Mouse (Mus musculus) left cerebral cortex, postnatal 10 days (tissue): ENCODE results near the gene Becn1. TPM values are rescaled to one million over a fixed set of nuclear protein-coding genes. Genes with fewer than 3 reads are reported as not detected.
A peak's percentile ranks its signal among the peaks of the same experiment; 100 is the strongest.

ENCODE experiments used
- DNase-seq, 2 experiments: peaks; one replicate each; pipeline ENCODE4 v3.0.0; 2021 to 2022; ENCODE audit warnings: low spot score in 2 of 2, mixed read lengths in 1 of 2; ENCODE audit errors: extremely low spot score in 1 of 2
- intact Hi-C: fragments of 180-260 bp; cut with DNase I; formaldehyde crosslinking; loops from one replicate; pipeline ENCODE4 v1.15.1; 2025
- total RNA-seq, 2 experiments: library from RNA; stranded (reverse); gene quantifications; 2 replicates each; pipeline ENCODE4 v1.2.3; 2021

The Becn1 gene
- total RNA-seq, 2 experiments from 2014 or later, result 174 to 188 TPM

DNA sequence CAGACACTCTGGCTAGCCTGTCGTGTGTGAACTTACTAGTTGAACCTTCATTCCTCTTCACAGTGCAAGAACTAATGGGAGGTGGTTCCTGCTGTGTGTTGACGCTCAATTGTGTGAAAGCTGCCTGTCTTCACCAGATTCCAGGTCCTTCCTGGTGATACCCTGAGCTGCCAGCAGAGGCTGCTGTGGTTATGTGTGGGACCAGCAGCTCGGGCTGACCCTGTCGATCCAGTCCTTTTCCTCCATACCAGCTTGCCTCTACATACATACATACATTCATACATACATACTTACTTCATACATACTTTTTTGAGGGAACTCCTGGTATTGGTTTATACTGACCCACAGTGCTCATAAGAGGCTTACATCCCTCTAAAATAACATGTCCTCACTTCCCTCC is 21.5 kb upstream of the Becn1 start:
- intact Hi-C loops, result loop anchor here (1.0 kb wide), 1 partner anchor 72 kb away; no protein-coding TSS in a partner anchor
- DNase-seq, result peak; percentile 51 to 79

DNA sequence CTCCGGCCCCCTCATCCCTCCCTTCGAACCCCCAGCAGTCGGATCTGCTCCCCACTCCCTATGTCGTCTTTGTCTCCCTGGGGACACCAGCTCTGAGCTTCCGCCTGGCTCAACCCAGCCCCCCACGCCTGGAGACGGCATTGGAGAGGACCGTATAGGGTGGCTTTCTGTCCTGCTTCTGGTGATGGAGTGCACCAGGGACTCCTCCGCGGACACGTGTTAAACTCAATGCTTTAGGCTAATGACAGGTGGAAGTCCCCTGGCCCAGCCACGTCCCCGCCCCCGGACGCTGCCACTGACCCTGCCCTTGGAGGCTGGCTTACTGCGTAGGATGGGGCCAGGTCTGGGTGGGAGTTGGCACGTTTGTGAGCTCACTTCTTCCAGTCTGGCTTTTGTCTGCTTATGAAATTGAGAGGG is 14.4 kb upstream of the Becn1 start:
- intact Hi-C loops, result no loop called here
- peak in 1 of 2 experiments; percentile 66 for DNase-seq

DNA sequence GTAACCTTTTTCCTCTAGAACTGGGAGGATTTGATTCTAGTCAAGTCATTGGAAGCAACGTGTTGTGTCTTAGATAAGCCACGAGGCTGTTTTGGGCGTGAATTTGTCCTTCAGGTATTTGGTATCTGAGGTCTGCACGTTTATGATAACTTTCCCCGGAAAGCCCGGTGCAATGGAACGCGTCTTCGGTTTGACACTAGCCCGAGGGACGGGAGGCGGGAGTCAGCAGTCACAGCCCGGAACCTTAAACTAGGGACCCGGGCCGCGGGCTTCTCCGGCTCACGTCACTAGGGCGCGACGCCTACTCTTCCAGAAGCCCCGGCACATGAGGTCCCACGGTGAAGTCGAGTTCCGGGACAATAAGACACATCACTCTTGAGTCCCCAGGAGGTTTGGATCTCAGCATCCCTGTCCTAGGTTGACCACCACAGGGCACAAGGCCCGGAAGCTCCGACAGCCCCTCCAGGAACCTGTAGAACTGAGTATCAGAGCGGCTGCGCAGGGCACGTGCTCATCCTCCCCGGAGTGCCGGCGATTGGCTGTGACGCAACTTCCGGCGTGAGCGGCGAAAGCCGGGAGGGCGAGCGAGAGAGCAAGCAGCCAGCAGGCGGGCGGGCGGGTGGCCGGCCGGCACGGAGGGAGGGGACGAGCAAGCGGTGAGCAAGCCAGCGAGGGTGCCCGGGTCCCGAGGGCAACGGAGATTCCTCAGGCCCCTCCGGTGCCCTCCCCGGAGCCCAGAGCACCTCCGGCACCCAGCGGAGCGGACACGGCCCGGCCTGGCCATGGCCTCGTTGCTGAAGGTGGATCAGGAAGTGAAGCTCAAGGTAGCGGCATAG is 13.8 kb upstream of the Becn1 start, which contains the start of gene Psme3:
Gene Psme3 (plus strand): TSS at position 549 of the 836 bp plus-strand sequence.
- intact Hi-C loops, result no loop called here
- DNase-seq, result peak; percentile 92 to 95

DNA sequence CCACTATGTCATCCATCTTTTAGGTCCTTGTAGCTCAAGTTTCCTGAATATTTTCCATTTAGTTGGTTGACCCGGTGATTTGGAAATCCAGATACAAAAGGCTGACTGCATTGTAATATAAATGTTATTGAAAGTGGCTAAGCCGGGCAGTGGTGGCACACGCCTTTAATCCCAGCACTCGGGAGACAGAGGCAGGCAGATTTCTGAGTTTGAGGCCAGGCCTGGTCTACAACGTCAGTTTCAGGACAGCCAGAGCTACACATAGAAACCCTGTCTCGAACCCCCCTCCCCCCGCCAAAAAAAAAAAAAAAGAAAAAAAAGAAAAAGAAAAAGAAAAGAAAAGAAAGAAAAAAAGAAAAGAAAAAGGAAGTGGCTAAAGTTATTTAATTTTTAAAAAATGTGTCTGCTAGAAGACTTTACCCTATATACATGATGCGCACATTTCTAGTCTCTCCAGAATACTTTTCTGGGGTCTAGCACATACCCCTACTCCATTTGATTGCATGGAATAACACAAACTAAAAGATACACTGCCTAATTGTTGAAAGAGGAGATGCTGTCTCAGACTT is 13.1 kb upstream of the Becn1 start:
- no peak for DNase-seq
- intact Hi-C loops, result no loop called here

DNA sequence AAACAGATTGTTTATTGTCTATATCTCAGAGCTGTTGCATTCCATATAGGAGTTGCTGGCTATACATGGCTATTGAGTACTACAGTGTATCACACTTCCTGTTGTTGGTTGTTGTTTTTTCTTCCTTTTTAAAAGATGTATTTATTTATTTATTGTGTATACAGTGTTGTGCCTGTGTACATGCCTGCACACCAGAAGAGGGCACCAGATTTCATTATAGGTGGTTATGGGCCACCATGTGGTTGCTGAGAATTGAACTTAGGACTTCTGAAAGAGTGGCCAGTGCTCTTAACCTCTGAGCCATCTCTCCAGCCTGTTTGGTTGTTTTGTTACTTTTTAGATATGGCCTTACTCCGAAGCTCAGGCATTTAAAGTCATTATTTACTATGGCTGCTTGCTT is 12.5 kb upstream of the Becn1 start:
- intact Hi-C loops, result no loop called here
- no peak for DNase-seq

DNA sequence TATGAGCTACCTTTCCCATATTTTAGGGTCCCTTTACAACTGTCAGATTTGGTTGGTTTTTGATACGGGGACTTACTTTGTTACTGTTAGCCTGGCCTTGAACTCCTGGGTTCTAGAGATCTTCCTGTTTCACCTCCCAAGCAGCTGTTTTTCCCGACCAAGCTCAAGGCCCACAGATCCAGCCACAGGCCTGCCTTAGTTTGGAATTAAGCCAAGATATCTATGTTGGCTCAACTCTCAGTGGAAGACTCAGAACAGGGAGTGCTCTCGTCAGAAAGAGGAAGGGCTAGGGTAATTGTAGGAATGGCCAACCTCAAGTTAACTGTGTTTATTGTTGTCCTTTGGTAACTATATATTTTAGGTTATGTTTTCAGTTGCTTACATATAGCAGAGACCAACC is 10.1 kb upstream of the Becn1 start:
- intact Hi-C loops, result no loop called here
- DNase-seq, result no peak

DNA sequence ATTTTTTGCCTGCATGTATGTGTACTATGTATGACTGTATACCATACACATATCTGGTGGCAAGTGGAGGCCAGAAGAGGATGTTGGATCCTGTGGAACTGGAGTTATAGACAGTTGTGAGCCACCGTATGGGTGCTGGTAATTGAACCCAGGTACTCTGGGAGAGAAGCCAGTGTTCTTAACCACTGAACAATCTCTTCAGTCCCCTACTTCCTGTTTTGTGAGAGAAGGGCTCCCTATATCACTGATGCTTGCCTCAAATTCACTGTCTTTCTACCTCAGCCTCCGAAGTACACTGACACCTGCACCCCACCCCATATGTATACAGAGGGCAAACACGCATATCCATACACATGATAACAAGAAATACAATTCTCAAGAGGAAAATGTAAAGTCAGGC is 9.0 kb upstream of the Becn1 start:
- no peak for DNase-seq
- intact Hi-C loops, result no loop called here

DNA sequence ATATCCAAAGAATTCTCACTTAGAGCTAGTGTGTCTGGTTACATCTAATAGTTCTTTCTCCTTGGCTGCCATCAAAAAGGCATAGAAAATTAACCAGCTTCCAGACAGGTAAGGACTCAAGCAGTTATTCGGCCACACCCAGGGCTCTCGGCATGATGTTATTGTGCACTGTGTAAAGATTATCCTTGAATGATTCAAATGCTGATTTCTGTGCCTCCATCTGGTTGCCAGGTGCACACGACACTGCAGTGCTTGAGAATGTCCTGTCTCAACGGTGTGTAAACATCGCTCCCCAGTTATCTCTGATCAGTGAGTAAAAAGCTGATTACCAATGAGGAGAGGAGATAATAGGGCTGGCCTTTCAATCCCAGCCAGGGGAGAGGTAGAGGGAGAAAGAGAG is 5.7 kb upstream of the Becn1 start:
- intact Hi-C loops, result no loop called here
- no peak for DNase-seq

DNA sequence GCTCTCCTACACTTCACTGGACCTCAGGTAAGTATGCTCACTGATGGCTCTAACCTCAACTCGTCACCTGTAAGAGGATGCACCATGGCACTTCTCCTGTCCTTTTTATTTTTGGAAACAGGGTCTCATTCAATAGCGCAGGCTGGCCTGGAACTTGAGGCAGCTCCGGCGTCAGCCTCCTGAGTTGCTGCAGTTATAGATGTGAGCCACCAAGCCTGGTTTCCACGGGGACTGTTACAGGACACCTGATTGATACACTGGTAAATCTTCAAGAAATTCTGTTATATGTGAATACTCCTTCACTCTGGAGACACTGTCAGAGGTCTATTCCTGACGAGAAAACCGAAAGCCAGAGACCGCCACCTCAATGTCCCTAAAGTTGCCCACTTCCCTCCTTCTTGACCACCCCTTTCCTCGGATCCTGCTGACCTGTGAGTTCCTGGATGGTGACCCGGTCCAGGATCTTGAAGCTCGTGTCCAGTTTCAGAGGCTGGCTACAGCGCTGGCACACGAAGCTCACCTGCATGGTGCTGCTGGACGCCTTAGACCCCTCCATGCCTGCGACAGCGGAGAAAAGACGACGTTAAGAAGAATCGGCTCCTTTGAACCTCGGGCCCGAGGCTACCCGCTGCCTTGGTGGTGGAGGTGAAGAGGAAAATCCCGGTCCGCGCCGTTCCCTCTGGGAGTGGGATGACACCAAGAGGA is 635 bp downstream of the Becn1 start:
- no peak for DNase-seq

DNA sequence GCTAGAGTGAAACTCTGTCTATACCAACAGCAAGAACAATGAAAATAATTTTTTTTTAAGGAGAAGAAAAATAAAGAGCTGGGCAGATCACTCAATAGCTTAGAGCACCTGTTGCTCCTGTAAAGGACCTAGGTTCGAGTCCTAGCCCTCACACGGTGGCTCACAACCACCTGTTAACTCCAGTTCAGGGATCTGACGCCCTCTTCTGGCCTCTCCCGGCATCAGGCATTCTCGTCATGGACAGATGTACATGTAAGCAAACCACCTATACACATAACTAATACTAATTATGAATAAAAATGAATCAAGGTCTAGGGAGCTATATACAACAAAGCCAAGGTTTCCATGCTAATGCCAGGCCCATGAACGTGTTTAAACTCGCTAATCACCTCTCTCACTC is 1.2 kb downstream of the Becn1 start:
- DNase-seq, result no peak
- intact Hi-C loops, result loop anchor here (5.0 kb wide), 1 partner anchor 89 kb away; no protein-coding TSS in a partner anchor

More for the DNA sequence above, 635 bp downstream of the Becn1 start:
- intact Hi-C loops, result loop anchor here (5.0 kb wide), 1 partner anchor 89 kb away; no protein-coding TSS in a partner anchor

DNA sequence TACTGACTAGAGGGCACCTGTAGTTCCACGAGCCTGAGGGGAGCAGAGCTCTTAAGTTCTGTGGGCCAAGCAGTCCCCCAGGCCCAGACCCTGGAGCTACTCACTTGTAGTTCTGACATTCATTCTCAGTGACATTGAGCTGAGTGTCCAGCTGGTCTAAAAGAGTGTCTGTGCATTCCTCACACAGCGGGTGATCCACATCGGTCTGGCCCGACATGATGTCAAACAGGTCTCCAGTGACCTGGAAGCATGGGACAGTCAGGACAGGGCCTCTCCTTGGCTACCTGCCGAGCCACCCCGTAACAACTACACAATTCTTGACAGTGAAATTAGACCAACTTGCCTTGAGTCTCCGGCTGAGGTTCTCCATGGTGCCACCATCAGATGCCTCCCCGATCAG is 6.9 kb downstream of the Becn1 start:
- intact Hi-C loops, result no loop called here
- no peak for DNase-seq

DNA sequence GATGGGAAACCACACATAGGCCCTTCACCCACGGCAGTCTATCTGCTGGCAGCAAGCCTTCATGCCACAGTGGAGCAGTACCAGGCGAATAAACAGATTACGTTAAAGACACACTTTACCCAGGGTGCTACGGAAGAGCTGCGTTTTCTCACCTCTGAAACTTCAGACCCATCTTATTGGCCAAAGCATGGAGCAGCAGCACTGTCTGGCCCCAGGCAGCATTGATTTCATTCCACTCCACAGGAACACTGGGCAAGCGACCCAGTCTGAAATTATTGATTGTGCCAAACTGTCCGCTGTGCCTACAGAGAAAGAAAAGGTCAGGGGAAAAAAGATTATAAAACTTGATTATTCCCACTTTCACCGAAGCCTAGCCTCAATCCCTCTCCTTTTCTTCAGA is 10.9 kb downstream of the Becn1 start:
- no peak for DNase-seq
- intact Hi-C loops, result no loop called here

DNA sequence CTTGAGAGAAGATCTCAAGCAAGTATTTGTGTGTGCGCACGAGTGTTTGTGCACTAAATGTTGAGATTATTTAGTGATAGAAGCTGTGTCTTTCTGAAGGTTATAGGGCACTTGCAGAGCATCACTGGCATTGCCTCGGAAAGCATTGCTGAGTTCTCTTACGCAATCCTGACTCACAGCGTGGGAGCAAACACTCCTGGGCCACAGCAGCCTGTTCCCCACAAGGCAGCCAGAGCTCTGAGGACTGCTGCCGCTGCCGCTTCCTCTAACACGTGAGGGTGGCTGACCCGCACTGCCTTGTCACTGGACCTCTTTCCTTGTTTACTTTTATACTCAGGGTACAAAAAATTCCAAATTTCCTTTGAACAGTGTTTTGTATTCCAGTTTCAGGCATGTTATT is 14.8 kb downstream of the Becn1 start:
- peak in 1 of 2 experiments; percentile 64 for DNase-seq
- intact Hi-C loops, result no loop called here

DNA sequence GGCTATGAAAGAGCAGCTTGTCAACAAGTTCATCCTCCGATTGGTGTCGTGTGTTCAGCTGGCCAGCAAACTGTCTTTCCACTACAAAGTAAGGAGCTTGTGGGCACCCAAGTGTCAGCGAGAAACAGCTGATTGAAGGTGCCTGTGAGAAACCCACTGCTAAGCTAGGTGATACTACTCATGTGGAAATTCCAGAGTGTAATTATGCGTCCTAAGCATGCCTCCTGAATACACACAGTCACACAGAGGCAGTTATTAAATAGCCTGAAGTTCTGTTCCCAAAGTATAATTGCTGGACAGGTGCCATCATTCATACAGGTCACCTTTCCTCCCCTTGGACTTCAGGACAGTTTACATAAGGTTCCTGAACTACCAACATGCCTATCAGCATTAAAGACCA is 18.3 kb downstream of the Becn1 start:
- intact Hi-C loops, result no loop called here
- no peak for DNase-seq

DNA sequence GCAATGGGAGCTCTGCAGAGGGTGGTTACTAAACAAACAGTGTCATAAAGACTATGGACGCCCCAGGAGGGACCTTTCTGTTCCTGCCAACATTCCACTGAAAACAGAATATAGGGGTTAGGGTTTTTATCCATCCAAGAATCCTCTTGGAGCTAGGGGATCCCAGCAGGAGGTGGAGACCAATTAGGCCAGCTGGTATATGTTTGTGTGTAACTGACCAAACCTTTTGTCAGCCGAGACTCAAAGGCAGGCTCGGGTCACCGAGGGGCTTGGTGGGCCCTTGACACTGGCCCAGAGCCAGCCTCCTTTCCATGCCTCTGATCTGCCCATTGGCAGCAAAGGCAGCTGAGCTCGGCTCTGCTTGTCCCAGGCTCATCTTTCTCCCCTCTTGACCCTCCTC is 19.2 kb downstream of the Becn1 start:
- intact Hi-C loops, result no loop called here
- DNase-seq, result peak in 1 of 2 experiments; percentile 37

DNA sequence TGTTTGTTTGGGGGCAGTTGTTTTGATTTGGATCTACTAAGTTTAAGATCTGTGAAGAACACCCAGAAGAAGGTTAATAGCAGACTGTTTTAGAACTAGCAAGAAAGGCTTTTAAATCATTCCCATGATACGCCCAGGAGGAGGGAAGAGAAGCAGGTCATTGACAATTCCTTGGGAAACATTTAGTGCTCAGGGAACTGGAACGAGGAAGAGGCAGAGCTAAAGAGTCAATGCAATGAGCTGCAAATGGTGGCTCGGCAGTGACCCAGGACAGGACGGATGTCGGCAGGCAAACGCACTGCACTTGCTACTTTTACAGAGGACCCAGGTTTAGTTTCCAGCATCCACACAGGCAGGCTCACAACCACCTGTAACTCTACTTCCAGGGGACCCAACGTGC is 21.2 kb downstream of the Becn1 start:
- no peak for DNase-seq
- intact Hi-C loops, result no loop called here

DNA sequence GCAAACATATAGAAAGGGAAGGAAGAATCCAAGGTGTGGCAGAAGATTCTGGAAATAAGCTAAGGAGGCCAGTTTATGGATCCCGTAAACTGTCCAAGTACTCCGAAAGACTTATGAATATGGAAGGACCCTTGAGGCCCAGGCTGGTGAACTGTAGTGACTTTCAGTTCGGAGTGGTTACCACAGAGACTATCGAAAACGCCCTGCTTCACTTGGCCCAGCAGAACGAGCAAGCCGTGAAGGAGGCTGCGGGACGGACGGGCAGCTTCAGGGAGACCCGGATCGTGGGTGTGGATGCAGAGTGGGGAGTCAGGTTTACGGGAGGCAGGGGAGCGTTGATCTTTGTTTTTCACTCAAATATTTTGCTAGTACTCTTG is 22.9 kb downstream of the Becn1 start:
- no peak for DNase-seq
- intact Hi-C loops, result no loop called here

DNA sequence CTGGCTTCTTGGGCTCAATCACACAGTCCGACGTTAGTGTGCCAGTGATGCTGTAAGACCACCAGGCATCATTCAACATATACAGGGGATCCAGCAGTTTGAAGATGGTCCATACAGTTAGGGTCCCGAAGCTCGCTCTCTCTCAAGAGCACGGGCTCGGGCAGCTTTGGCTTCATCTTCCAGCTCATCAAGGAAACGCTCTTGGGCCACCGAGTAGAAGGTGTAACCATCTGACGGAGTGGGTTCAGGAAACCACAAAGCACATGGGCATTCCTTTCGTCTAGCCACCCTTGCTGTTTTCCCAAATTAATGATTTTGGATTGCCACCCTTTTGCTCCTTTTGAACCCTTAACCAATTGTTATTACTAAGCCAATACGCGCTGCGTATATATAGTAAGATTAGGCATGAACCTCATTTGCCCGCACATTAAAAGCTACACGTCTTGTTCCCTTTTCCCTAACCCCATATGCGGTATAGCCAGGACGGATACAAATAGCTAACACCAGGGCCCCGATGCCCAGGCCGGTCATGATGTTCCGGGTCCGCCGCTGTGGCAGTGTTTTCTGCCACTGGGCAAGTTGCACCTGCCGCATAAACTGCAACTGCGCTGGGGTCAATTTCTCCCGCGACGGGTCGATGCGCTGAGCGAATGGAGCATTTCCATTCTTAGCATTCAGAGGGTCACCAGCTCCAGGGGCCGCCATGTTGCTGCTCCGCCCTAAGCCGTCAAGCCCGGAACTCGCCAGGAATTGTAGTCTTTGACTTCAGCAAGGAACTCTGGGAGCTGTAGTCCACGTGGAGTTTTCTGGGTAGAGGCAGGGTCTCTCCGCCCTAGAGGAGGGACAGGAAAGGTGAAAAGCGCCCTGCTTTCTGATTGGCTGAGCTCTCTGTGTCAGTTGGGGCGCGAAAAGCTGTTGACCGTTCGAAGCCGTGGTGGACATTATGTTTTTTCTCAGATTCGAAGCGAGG is 23.6 kb downstream of the Becn1 start, which contains the start of the genes Cntd1 and Coa3:
Gene Cntd1 (plus strand): TSS at position 790 of the 970 bp plus-strand sequence.
Gene Coa3 (minus strand): TSS at position 892 of the 970 bp plus-strand sequence.
- intact Hi-C loops, result no loop called here
- peak; percentile 89 for DNase-seq
